Mouse (Mus musculus) liver, embryonic 14.5 days (tissue): ENCODE measurements at regions not wholly inside any gene's neighbourhood (a gene's known extent, or its start where the extent isn't known, plus 50 kb on each side); places are given as distances from the start of the nearest gene placed in this dataset.

Experiments used
- ATAC-seq: fragments of 200-750 bp; cut with Nextera tagmentation; 2 replicates; pipeline ENCODE4 v1.8.0; 2017; ENCODE audit warnings: moderate number of reproducible peaks, mild to moderate bottlenecking, moderate library complexity; ENCODE audit not compliant: insufficient read depth
- DNase-seq, 3 experiments: peaks; one replicate each; pipeline ENCODE4 v3.0.0-alpha.2; 2012 to 2013; ENCODE audit warnings: low read depth in 3 of 3, low spot score in 3 of 3
- H3K27ac ChIP-seq: fragments of 300-500 bp; sonication (generic); 2 replicates; pipeline ENCODE4 v1.5.1; 2014; ENCODE audit warnings: moderate library complexity, mild to moderate bottlenecking, control low read depth, inconsistent platforms
- H3K27me3 ChIP-seq: fragments of 300-500 bp; sonication (generic); 2 replicates; pipeline ENCODE4 v1.6.1; 2014; ENCODE audit warnings: mild to moderate bottlenecking, low read length, moderate library complexity; ENCODE audit not compliant: control insufficient read depth, insufficient read depth
- H3K36me3 ChIP-seq: fragments of 300-500 bp; sonication (generic); replicated peaks from 2 replicates; pipeline ENCODE4 v1.6.1; 2014; ENCODE audit warnings: low read depth; ENCODE audit not compliant: control insufficient read depth, insufficient read depth
- H3K4me1 ChIP-seq, 2 experiments: fragments of 200-500 bp in 1 of 2; fragments of 300-500 bp in 1 of 2; sonication (generic) in 1 of 2; replicated peaks; 2 replicates each; pipeline ENCODE4 v1.6.1; 2012 to 2014; ENCODE audit warnings: antibody characterized with exemption in 1 of 2, inconsistent platforms in 1 of 2, low read length in 1 of 2; ENCODE audit not compliant: control insufficient read depth in 2 of 2, insufficient read depth in 2 of 2
- H3K4me2 ChIP-seq: fragments of 300-500 bp; sonication (generic); 2 replicates; pipeline ENCODE4 v1.6.1; 2014; ENCODE audit warnings: low read depth, mild to moderate bottlenecking, control low read depth, moderate library complexity
- H3K4me3 ChIP-seq, 2 experiments: fragments of 200-500 bp in 1 of 2; fragments of 300-500 bp in 1 of 2; sonication (generic) in 1 of 2; 2 replicates each; pipeline ENCODE4 v1.5.1; 2012 to 2014; ENCODE audit warnings: low read depth in 2 of 2, low read length in 2 of 2, mild to moderate bottlenecking in 2 of 2, control low read depth in 1 of 2, inconsistent platforms in 1 of 2, moderate library complexity in 1 of 2; ENCODE audit not compliant: insufficient read depth in 1 of 2
- H3K9ac ChIP-seq: fragments of 300-500 bp; sonication (generic); replicated peaks from 2 replicates; pipeline ENCODE4 v1.6.1; 2014; ENCODE audit warnings: mild to moderate bottlenecking, control low read depth, moderate library complexity
- H3K9me3 ChIP-seq: fragments of 300-500 bp; sonication (generic); 2 replicates; pipeline ENCODE4 v1.6.1; 2016; ENCODE audit warnings: low read length, mixed read lengths; ENCODE audit not compliant: control insufficient read depth
- CTCF ChIP-seq: IDR thresholded peaks from 2 replicates; pipeline ENCODE4 v1.5.1; 2016; ENCODE audit warnings: antibody characterized with exemption, low read depth, control low read depth
- EP300 ChIP-seq: IDR thresholded peaks from 2 replicates; pipeline ENCODE4 v1.6.1; 2016; ENCODE audit warnings: antibody characterized with exemption, low read depth
- WGBS: fragments of 180-500 bp; shearing (Covaris S2); extraction: QIAGEN DNeasy Blood & Tissue Kit; methylation state at CpG from one replicate; pipeline ENCODE4 v1.1.7; 2014; ENCODE audit not compliant: insufficient replicate concordance; 5-methylcytosine and 5-hydroxymethylcytosine counted together

GRCm38 (mm10) chr3:115766153-115766552 lies 51.3 kb upstream of the S1pr1 start:
- H3K27me3 ChIP-seq: no peaks in the 10 kb centered on the region
- no peaks in the 10 kb centered on the region for H3K9me3 ChIP-seq
- no peak overlapping the region for H3K4me3 ChIP-seq
- ATAC-seq: no peak
- 29% methylated on average over 8 of the region's 8 CpGs for WGBS
- DNase-seq: no peak
- peaks cover 0 to 13% of the 10 kb centered on the region in 2 experiments; a peak in 2 of 4 replicates for H3K4me1 ChIP-seq
- H3K36me3 ChIP-seq: no peaks in the 10 kb centered on the region
- no peak overlapping the region for H3K9ac ChIP-seq
- H3K27ac ChIP-seq: no peak overlapping the region
- TF ChIP-seq CTCF: no peak
- TF ChIP-seq EP300: no peak
- peak overlapping the region; percentile 22; the same call in 1 of the 2 replicates for H3K4me2 ChIP-seq

DNA sequence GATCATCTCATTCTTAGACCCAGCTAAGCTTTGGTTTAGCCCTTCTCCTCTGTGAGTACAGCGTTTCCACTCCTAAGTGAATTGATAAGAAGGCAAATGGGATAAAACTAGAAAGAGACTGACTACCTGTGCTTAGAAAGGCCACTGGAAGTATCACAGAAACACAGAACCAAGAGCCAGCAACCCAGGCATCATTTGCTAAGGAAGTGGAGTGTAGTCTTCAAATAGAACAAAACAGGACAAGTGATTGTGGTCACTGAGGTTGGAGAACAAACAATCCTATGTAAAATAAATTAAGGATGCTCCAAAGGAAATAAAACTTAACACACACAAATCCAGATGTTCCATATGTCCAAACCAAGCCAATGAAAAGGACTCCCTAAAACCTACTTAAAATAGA lies 53.4 kb upstream of the S1pr1 start:
- 53% methylated on average over 1 of the region's 1 CpGs for WGBS
- no peak for ATAC-seq
- TF ChIP-seq CTCF: no peak
- no peak for TF ChIP-seq EP300

DNA sequence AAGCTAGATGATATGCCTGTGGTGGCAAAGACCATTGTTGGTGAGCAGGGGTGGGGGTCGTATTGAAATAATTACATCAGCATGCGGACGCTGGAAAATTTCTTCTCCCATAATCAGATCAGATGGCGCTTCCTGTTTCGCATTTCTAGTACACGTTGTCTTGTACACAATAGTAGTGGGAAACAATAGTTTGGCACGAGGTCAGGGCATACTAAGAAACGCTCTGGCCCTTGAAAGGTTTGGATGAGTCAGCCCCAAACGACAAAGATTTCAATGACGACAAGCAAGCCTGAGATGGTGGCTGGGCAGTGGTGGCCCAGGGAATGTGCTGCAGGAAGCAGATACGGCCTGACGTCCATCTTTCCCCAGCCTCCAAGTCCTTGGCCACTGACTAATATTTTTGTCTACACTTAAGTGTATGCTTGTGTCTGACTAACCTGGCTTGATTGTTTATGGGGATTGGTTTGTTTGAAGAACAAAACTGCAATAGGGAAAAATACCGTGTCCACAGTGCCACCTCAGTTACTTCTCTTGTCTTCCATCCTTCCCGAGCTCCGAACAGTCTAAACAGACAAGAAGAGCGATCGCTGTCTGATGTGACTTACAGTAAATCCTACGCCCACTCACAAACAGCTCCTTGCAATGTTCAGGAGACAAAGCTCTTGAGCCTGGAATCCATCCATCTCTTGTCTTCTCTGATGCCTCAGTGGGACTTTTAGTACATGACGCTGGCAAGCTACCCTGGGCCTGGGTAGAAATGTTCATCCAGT lies 54.1 kb upstream of the S1pr1 start:
- H3K9ac ChIP-seq: no peak overlapping the region
- no peak overlapping the region for H3K4me2 ChIP-seq
- no peak overlapping the region for H3K27ac ChIP-seq
- TF ChIP-seq CTCF: no peak
- no peak for TF ChIP-seq EP300
- 46% methylated on average over 19 of the region's 19 CpGs for WGBS
- peaks cover 0 to 6% of the 10 kb centered on the region in 2 experiments; a peak in 2 of 4 replicates for H3K4me1 ChIP-seq
- H3K36me3 ChIP-seq: no peaks in the 10 kb centered on the region
- no peak for DNase-seq
- no peaks in the 10 kb centered on the region for H3K9me3 ChIP-seq
- peak; percentile 39; the same call in 1 of the 2 replicates for ATAC-seq
- H3K4me3 ChIP-seq: no peak overlapping the region
- H3K27me3 ChIP-seq: no peaks in the 10 kb centered on the region

More for the DNA sequence above, 53.4 kb upstream of the S1pr1 start:
- Histone ChIP-seq H3K27ac (no peak overlapping the region), H3K4me3 (no peak overlapping the region), H3K36me3 (no peaks in the 10 kb centered on the region), H3K9me3 (no peaks in the 10 kb centered on the region), H3K4me1 (peaks cover 0 to 7% of the 10 kb centered on the region in 2 experiments; a peak in 2 of 4 replicates), H3K4me2 (no peak overlapping the region), H3K9ac (no peak overlapping the region), H3K27me3 (no peaks in the 10 kb centered on the region)
- DNase-seq: no peak

DNA sequence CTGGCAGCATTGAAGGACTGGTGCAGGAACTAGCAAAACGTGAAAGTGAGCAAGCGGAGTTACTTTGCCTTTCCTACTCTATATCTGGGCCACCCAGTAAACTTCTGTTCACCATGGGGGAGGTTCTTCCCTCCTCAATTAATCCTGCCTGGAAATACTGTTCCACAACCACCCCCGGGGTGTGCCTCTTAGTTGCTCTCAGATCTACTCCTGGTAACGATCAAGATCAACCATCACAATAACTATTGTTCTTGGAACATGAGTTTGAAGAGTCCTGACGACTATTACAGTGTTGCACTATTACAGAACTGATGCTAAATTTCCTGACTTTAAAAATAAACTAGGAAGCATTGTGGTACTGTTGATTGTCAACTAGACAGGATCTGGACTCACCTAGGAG lies 57.8 kb upstream of the S1pr1 start:
- H3K27ac ChIP-seq: no peak overlapping the region
- ATAC-seq (no peak), DNase-seq (no peak)
- 54% methylated on average over 5 of the region's 5 CpGs for WGBS
- no peaks in the 10 kb centered on the region for H3K27me3 ChIP-seq
- no peak overlapping the region for H3K9ac ChIP-seq
- no peak overlapping the region for H3K4me2 ChIP-seq
- no peak overlapping the region for H3K4me3 ChIP-seq
- TF ChIP-seq CTCF (no peak), EP300 (no peak)
- H3K4me1 ChIP-seq: no peaks in the 10 kb centered on the region
- no peaks in the 10 kb centered on the region for H3K36me3 ChIP-seq
- H3K9me3 ChIP-seq: no peaks in the 10 kb centered on the region

DNA sequence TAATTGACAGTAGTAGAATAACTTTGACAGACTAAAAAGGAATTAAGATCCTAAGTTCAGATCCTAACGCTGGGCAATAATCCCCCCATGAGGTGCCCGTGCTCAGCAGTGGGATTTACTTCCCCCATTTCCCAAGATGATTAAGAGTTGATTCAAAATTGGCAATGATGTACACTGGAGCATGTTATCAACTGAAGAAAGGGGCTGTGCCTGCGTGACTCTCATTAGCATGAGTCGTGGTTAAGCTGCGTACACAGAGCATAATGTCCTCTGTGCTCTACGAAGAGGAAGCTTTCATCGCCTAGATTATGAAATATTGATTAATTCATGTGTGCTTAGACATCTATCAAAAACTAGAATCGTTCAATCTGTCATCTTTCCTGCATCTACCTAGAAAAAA lies 59.4 kb upstream of the S1pr1 start:
- H3K9me3 ChIP-seq: no peaks in the 10 kb centered on the region

More for the DNA sequence above, 59.4 kb upstream of the S1pr1 start:
- no peak overlapping the region for H3K9ac ChIP-seq
- no peaks in the 10 kb centered on the region for H3K36me3 ChIP-seq
- H3K4me3 ChIP-seq: no peak overlapping the region
- WGBS: 37% methylated on average over 8 of the region's 8 CpGs
- no peaks in the 10 kb centered on the region for H3K27me3 ChIP-seq
- no peaks in the 10 kb centered on the region for H3K4me1 ChIP-seq
- DNase-seq (no peak), ATAC-seq (no peak)
- H3K4me2 ChIP-seq: no peak overlapping the region
- TF ChIP-seq CTCF (no peak), EP300 (no peak)
- H3K27ac ChIP-seq: no peak overlapping the region
